Mouse (Mus musculus) limb, embryonic 10.5 days (tissue): ENCODE results near the gene Isoc2b. TPM values are rescaled to one million over a fixed set of nuclear protein-coding genes. Genes with fewer than 3 reads are reported as not detected.
"Not testable (repeated sequence)": the region's sequence is repeated elsewhere in the genome, so short reads cannot be mapped to it uniquely, and the experiment has no call there.

Source experiments
- DNase-seq: peaks from one replicate; pipeline ENCODE4 v3.0.0-alpha.2; 2017; ENCODE audit warnings: low spot score
- H3K27ac ChIP-seq: fragments of 300-500 bp; sonication (generic); 2 replicates; pipeline ENCODE4 v1.5.1; 2016; ENCODE audit warnings: mild to moderate bottlenecking
- H3K27me3 ChIP-seq: fragments of 300-500 bp; sonication (generic); 2 replicates; pipeline ENCODE4 v1.6.1; 2016; ENCODE audit warnings: low read depth, mild to moderate bottlenecking; ENCODE audit not compliant: poor library complexity, severe bottlenecking
- H3K36me3 ChIP-seq: fragments of 300-500 bp; sonication (generic); 2 replicates; pipeline ENCODE4 v1.6.1; 2016; ENCODE audit warnings: mild to moderate bottlenecking, moderate library complexity
- H3K4me1 ChIP-seq: fragments of 300-500 bp; sonication (generic); 2 replicates; pipeline ENCODE4 v1.6.1; 2016
- H3K4me3 ChIP-seq: fragments of 300-500 bp; sonication (generic); 2 replicates; pipeline ENCODE4 v1.5.1; 2016; ENCODE audit warnings: mild to moderate bottlenecking, moderate library complexity
- H3K9me3 ChIP-seq: fragments of 300-500 bp; sonication (generic); replicated peaks from 2 replicates; pipeline ENCODE4 v1.6.1; 2016; ENCODE audit warnings: mild to moderate bottlenecking
- WGBS: fragments of 180-500 bp; shearing (Covaris S2); methylation state at CpG from one replicate; pipeline ENCODE4 v1.1.7; 2016; 5-methylcytosine and 5-hydroxymethylcytosine counted together
- polyA plus RNA-seq: library from polyadenylated mRNA; unstranded; fragments of >200 nt; fragmentation: Nextera tagmentation; extraction: Ambion mirVana; gene quantifications from 2 replicates; pipeline ENCODE4 v1.2.1, GENCODE M21; 2016

Gene Isoc2b
- polyA plus RNA-seq, 1 experiment from 2014 or later: 2.6 TPM

- 0 out of 2 replicates have a peak within 1 kb of the TSS, but pooled peaks have one; percentile 14 for H3K27ac ChIP-seq
- no peak for DNase-seq
Measured at GRCm38 (mm10) chr7:4844245-4844916, 25.7 kb downstream of the Isoc2b start, which contains the start of gene Shisa7. Gene Shisa7 (minus strand): TSS chr7:4844696.

DNA sequence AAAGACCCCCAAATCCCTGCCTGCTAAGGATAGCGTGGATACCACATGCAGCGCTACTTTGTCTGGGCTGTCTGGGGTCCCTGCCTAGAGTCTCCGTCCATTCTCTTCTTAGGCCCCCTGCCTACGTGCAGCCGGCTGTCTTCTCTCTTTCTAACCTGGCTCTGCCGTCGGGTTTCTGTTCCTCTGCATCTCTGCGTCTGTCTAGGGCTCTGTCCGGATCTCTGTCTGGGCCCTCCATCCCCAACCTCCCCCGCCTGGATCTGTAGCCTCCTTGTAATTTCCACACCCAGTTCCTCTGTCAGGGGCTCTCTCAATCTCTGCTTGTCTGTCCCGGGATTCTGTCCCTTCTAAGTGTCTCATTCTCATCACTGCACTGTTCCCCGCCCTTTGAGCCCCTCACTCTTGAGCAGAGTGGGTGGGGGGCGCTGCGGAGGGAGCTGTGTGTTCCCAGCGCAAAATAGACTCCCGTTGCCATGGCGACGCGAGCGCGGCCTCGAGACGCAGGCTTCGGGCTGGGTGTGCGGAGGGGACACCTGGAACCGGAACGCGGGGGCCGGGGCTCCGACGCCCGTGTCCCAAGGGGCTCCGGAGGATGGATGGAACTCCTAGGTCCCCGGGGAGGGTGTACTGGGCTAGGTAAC lies 26.3 kb downstream of the Isoc2b start:
- H3K4me3 ChIP-seq: peak overlapping the region; percentile 56
- DNase-seq: peak; percentile 75
- H3K9me3 ChIP-seq: no peaks in the 10 kb centered on the region
- peaks cover 83% of the 10 kb centered on the region for H3K27me3 ChIP-seq
- no peaks in the 10 kb centered on the region for H3K36me3 ChIP-seq
- under 1% methylated on average over 34 of the region's 34 CpGs for WGBS
- H3K27ac ChIP-seq: no peak overlapping the region
- peaks cover 27% of the 10 kb centered on the region for H3K4me1 ChIP-seq

More at GRCm38 (mm10) chr7:4844245-4844916, 25.7 kb downstream of the Isoc2b start, which contains the start of gene Shisa7:
- Histone ChIP-seq H3K27me3 (peaks cover 79% of the 10 kb centered on the region), H3K4me1 (peaks cover 27% of the 10 kb centered on the region), H3K36me3 (no peaks in the 10 kb centered on the region), H3K9me3 (no peaks in the 10 kb centered on the region), H3K4me3 (peak within 1 kb of the TSS; percentile 56)
- WGBS: 1% methylated on average over 41 of the region's 41 CpGs

DNA sequence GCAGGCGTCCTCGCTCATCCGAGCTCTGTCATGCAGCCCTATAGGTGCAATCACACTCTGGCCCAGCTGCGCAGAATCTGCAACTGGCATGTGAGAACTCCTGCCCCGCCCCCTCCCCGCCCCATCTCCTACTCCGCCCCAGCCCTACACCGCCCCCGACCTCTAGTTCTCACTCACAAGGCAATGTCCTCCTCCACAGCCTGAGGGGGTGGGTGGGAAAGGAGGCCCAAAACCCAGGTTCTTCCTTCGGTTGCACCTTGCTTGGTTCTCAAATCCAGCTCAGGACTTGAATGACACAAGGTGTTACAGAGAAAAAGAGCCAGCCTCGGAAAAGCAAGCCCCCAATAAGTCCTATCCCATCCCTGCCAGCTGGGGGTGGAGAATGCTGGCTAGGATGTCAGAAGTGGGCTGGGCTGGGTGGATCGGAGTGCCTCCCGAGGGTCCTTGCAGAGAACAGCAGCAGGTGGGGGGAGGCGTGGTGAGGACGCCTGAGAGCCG lies 27.4 kb downstream of the Isoc2b start:
- Histone ChIP-seq H3K36me3 (no peaks in the 10 kb centered on the region), H3K9me3 (no peaks in the 10 kb centered on the region), H3K27me3 (peaks cover 93% of the 10 kb centered on the region), H3K4me3 (peak overlapping the region; percentile 56), H3K27ac (no peak overlapping the region), H3K4me1 (peaks cover 30% of the 10 kb centered on the region)
- DNase-seq: peak; percentile 65
- WGBS: under 1% methylated on average over 16 of the region's 16 CpGs

DNA sequence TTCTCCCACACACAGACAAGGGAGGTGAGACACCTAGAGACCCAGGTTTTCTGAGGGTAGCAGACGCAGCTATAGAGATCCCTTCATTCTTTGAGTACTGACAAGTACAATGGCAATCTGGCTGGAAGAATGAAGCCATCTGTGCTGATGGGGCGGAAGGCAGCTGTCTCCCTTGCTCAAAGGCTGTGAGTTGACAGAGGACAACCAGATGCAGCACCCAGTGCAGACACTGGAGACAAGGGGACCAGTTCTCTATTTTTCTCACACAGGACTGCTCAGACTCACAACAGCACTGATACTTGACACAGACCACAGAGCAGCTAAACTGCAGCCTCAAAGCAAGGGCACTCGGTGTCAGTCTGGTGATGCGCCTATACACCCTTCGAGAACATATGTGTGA lies 28.0 kb downstream of the Isoc2b start:
- WGBS: 55% methylated on average over 5 of the region's 5 CpGs
- Histone ChIP-seq H3K4me1 (peaks cover 32% of the 10 kb centered on the region), H3K36me3 (no peaks in the 10 kb centered on the region), H3K27me3 (peaks cover 99% of the 10 kb centered on the region), H3K4me3 (peak overlapping the region; percentile 56; the same call in 1 of the 2 replicates), H3K27ac (no peak overlapping the region), H3K9me3 (no peaks in the 10 kb centered on the region)
- DNase-seq: no peak

GRCm38 (mm10) chr7:4837639-4838038 lies 32.4 kb downstream of the Isoc2b start:
- Histone ChIP-seq H3K36me3 (no peaks in the 10 kb centered on the region), H3K27me3 (peaks cover 97% of the 10 kb centered on the region), H3K27ac (no peak overlapping the region), H3K9me3 (no peaks in the 10 kb centered on the region), H3K4me1 (peaks cover 24% of the 10 kb centered on the region), H3K4me3 (no peak overlapping the region)
- no peak for DNase-seq
- WGBS: 10% methylated on average over 1 of the region's 1 CpGs

- peaks cover 18% of the 10 kb centered on the region for H3K4me1 ChIP-seq
- peaks cover 94% of the 10 kb centered on the region for H3K27me3 ChIP-seq
- peak overlapping the region; percentile 46; the same call in 1 of the 2 replicates for H3K27ac ChIP-seq
- under 1% methylated on average over 51 of the region's 51 CpGs for WGBS
- peak; percentile 73 for DNase-seq
- no peaks in the 10 kb centered on the region for H3K36me3 ChIP-seq
- no peaks in the 10 kb centered on the region for H3K9me3 ChIP-seq
- H3K4me3 ChIP-seq: peak overlapping the region; percentile 59
Measured at GRCm38 (mm10) chr7:4836351-4836792, 33.7 kb downstream of the Isoc2b start.

DNA sequence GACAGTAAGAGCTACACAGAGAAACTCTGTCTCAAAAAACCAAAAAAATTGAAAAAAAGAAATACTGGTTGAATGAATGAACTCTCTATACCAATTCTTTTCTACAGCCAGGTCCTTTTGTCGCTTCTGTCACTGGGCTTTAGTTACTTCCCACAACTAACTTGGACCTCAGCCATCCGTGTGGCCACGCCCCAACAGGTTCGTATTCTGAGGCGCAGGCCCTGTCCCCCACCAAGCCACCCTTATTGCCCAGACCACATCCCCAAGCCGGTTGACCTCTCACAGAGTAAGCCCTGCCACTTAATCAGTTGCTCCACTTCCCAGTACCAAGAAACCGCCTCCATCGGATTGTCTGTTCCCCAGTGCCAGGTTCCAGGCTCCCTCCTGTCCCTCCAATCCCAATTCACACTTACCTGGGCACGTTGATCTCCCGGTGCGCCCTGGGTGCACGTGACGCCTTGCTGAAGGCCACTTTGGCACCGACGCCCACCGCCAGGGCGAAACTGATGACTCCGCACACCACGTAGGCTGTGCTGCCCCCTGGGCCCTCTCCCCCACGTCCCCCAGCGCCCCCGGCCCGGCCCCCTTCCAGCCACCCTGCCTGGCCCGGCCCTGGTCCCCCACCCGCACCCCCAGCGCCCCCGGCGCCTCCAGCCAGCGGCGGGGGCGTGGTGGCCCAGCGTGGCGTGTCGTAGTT lies 34.3 kb downstream of the Isoc2b start:
- WGBS: 6% methylated on average over 34 of the region's 34 CpGs
- peaks cover 18% of the 10 kb centered on the region for H3K4me1 ChIP-seq
- DNase-seq: no peak
- no peaks in the 10 kb centered on the region for H3K9me3 ChIP-seq
- peak overlapping the region; percentile 59 for H3K4me3 ChIP-seq
- peaks cover 94% of the 10 kb centered on the region for H3K27me3 ChIP-seq
- H3K27ac ChIP-seq: no peak overlapping the region
- no peaks in the 10 kb centered on the region for H3K36me3 ChIP-seq

DNA sequence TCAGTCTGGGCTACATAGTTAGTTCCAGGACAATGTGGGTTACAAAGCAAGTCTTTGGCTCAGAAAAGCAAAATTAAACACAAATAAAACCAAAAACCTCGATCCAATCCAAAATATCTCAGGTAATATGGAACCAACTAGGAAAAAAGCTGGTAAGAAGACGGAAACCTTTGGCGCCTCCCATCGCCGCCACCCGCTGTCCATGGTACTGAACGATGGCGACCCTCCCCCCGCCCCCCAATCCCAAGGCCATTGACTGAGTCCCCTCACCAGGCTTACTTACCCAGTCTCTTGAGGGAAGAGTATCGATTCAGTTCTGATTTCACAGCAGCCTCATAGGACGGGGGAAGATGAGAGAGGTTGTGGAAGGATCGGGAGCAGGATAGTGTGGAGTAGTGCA lies 39.6 kb downstream of the Isoc2b start:
- H3K27me3 ChIP-seq: peaks cover 56% of the 10 kb centered on the region
- WGBS: 4% methylated on average over 12 of the region's 12 CpGs

GRCm38 (mm10) chr7:4825365-4825764 lies 44.7 kb downstream of the Isoc2b start:
- Histone ChIP-seq H3K36me3 (no peaks in the 10 kb centered on the region), H3K9me3 (no peaks in the 10 kb centered on the region), H3K27ac (no peak overlapping the region), H3K4me1 (peaks cover 11% of the 10 kb centered on the region), H3K4me3 (no peak overlapping the region), H3K27me3 (peaks cover 10% of the 10 kb centered on the region)
- 57% methylated on average over 4 of the region's 4 CpGs for WGBS
- no peak for DNase-seq

More for the DNA sequence above, 39.6 kb downstream of the Isoc2b start:
- no peaks in the 10 kb centered on the region for H3K9me3 ChIP-seq
- H3K4me3 ChIP-seq: no peak overlapping the region
- DNase-seq: peak; percentile 72
- no peaks in the 10 kb centered on the region for H3K4me1 ChIP-seq
- no peak overlapping the region for H3K27ac ChIP-seq
- H3K36me3 ChIP-seq: no peaks in the 10 kb centered on the region

DNA sequence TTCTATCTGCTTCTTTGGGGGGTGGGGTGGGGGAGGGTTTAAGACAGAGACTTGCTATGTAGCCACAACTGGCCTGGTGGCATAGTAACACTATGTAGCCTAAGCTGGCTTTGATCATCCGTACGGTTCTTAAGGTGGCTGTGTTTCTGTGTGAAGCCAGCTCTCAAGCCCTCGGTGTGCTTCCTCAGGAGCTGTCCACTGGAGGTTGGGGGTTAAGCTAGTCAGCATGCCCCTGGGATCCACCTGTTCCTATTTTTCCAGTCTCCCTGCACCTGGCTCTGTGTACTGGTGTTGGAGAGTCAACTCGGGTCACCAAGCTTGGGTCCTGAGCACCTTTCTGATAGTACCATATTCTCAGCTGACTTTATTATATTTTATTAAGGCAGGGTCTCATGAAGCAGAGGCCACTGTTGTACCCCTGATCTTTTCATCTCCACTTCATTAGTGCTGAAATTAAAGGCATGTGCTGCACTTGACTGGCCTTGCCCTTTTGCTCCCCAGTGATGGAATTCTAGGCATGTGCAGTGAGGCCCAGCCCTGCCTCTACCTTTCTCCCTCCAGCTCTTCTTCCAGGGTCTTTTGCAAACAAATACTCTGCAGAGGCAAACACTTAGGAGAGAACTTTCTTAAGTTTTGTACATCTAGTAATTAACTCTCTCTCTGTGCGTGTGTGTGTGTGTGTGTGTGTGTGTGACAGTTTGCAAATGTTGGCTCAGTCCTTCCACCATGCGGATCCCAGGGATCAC lies 47.7 kb downstream of the Isoc2b start:
- Histone ChIP-seq H3K27me3 (no peaks in the 10 kb centered on the region), H3K27ac (no peak overlapping the region), H3K36me3 (no peaks in the 10 kb centered on the region), H3K4me3 (no peak overlapping the region), H3K9me3 (no peaks in the 10 kb centered on the region), H3K4me1 (peaks cover 15% of the 10 kb centered on the region)
- 68% methylated on average over 6 of the region's 6 CpGs for WGBS
- no peak for DNase-seq

GRCm38 (mm10) chr7:4821690-4822089 lies 48.4 kb downstream of the Isoc2b start:
- H3K4me1 ChIP-seq: peaks cover 15% of the 10 kb centered on the region
- 81% methylated on average over 4 of the region's 4 CpGs for WGBS
- no peak for DNase-seq
- H3K27me3 ChIP-seq: no peaks in the 10 kb centered on the region
- no peaks in the 10 kb centered on the region for H3K36me3 ChIP-seq
- no peak overlapping the region for H3K4me3 ChIP-seq
- no peaks in the 10 kb centered on the region for H3K9me3 ChIP-seq
- H3K27ac ChIP-seq: no peak overlapping the region

DNA sequence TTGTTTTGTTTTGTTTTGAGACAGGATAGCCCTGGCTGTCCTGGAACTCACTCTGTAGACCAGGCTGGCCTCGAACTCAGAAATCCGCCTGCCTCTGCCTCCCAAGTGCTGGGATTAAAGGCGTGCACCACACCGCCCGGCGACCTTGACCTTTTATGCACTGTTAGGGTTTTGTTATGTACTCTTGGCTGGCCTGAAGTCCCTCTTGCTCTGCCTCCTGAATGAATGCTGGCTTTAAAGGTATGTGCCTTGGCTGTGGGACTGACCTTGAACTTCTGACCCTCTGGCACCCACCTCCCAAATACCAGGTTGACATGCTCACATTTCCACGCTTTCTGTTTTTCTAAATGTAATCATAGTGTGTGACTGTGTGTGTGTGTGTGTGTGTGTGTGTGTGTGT lies 49.1 kb downstream of the Isoc2b start:
- not testable (repeated sequence) for H3K36me3 ChIP-seq, H3K4me3 ChIP-seq, H3K27me3 ChIP-seq, H3K9me3 ChIP-seq, DNase-seq, H3K27ac ChIP-seq
- WGBS: 92% methylated on average over 7 of the region's 7 CpGs
- H3K4me1 ChIP-seq: peaks cover 15% of the 10 kb centered on the region
